Mouse (Mus musculus) liver, adult (tissue): ENCODE data around the gene 2610301B20Rik.

ENCODE experiments used
- GATA4 ChIP-seq: IDR thresholded peaks from 2 replicates; pipeline ENCODE4 v1.6.1; 2014; ENCODE audit warnings: mild to moderate bottlenecking, low read length; ENCODE audit not compliant: insufficient replicate concordance

2610301B20Rik gene

GRCm38 (mm10) chr4:10873920-10874665 is at the start of gene 2610301B20Rik:
Gene 2610301B20Rik, plus strand, starts transcription at chr4:10874498.
- no peak for TF ChIP-seq GATA4

DNA sequence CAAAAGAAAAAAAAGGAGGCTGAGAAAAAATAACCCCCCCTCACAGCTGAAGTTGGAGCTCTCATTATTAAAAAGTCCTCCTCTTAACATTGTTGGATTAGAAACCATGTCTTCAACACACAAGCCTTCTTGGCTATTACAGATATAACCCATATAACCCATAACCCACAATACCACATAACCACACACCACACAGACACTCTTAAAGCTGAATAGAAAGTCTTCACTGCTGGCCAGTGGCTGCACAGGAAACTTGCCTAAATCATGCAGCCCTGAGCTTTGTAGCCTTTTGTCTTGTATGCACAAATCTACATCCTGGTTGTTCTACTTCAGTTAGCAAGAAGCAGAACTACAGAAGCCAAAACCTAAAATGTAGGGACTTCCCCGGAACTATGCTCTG is 41.0 kb upstream of the 2610301B20Rik start:
- no peak for TF ChIP-seq GATA4

DNA sequence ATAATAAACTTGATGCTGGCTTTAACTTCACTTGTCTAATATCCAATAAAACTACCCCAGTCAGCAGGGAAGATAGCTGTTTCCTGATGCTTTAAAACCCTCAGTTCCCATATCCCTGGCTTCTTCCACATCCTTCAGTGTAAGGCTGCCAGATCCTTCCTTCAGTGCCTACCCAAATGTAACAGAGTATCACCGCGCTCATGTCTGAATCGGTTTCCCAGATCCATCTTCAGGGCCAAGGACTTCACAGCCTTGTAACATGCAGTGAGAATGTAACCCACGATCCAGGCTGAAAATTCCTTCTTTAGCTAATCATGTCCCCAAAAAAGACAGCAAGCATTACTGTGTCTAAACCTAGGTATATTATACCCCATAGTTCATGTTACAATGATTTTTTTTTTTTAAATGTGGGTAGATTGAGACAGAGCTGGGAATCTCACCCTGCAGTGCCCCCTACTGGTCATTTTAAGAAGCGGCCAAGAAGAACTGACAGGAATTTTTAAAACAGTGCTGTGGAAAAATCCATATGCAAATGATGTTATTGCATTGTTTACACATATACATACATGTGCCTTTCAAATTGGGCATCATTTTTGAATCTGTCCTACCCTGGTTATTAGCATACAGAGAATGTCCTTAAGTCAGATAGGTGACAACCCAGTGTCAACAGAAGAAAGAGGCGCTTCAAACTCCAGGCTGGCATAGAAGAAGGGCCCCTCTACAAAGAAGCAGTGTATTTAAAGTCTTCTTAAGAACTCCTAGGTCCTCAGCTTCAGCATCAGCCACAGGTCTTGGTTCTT is 38.8 kb upstream of the 2610301B20Rik start:
- TF ChIP-seq GATA4: no peak

DNA sequence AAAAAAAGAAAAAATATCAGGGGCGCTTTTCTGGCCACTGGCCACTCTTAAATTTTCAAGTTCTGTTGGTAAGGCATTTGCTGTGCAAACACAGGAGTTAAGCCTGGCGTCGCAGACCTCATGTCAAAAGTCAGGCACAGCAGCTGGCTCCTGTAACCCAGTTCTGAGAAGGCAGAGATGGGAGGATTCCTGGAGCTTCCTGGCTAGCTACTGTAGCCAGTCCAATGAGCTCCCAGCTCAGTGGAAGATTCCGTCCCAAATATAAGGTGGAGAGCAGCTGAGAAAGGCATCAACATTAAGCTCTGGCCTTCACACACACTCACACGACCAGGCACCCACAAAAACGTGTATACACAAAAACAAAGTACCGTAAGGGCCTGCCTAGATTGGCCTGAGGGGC is 28.4 kb upstream of the 2610301B20Rik start:
- TF ChIP-seq GATA4: no peak

- no peak for TF ChIP-seq GATA4
Measured at GRCm38 (mm10) chr4:10849812-10850211, 24.5 kb upstream of the 2610301B20Rik start.

DNA sequence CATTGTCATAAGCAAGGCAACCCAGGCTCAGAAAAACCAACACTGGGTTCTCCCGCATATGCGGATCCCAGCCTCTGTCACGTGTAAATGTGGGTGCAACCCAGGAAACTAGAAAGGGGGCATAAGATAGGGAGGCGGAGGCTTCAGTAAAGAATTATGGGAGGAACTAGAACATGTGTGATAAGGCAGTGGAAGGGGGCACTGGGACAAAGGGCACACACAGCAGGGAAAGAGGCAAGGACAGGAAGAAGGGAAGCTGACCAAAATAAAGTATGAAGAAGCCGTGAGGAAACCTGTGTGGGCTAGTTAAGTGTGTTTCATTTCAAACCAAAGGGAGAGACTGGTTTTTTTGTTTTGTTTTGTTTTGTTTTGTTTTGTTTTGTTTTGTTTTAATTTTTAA is 23.3 kb upstream of the 2610301B20Rik start:
- no peak for TF ChIP-seq GATA4

DNA sequence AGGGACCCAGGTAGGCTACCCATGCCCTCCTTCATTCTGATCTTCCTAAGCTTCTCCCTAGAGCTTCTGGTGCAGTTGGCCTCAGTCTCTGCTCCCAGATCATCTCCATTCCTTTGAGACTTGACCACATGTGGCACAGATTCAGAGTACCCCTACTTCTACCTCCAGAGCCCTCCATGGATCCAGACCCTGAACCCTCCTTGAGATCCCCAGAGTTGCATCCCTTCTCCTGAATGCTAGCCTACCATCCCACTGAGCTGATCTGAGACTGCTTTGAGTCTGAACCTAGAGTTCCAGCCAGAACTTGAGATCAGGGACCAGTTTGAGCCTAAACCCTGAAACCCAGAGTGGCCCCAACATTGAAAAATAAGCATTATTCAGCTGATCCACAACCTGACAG is 15.1 kb upstream of the 2610301B20Rik start:
- TF ChIP-seq GATA4: no peak

GRCm38 (mm10) chr4:10859911-10860581 is 14.3 kb upstream of the 2610301B20Rik start:
- no peak for TF ChIP-seq GATA4

- no peak for TF ChIP-seq GATA4
Measured at GRCm38 (mm10) chr4:10860825-10861224, 13.5 kb upstream of the 2610301B20Rik start.

GRCm38 (mm10) chr4:10862882-10863281 is 11.4 kb upstream of the 2610301B20Rik start:
- peak; percentile 79; the same call in 1 of the 2 replicates for TF ChIP-seq GATA4

GRCm38 (mm10) chr4:10872231-10872630 is 2.1 kb upstream of the 2610301B20Rik start:
- TF ChIP-seq GATA4: no peak

GRCm38 (mm10) chr4:10872685-10873539 is 1.4 kb upstream of the 2610301B20Rik start:
- no peak for TF ChIP-seq GATA4

DNA sequence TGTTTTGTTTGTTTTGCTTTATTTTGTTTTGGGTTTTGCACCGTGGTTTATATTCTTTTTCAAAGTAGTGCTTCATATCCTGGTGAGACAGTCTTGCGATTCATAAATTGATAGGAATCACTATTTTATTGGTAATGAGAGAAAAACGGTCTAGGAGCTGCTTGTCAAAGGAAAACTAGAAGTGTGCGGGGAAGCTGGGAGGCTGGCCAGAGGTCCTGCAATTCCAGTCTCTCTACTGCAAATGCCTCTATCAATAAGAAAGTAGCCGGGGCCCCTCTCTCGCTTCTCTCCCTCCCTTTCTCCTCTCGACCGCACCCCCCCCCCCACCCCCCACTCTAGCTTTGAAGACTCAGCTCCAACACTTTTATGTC is 764 bp upstream of the 2610301B20Rik start:
- no peak for TF ChIP-seq GATA4

GRCm38 (mm10) chr4:10874718-10875121 is 422 bp downstream of the 2610301B20Rik start:
- no peak for TF ChIP-seq GATA4

DNA sequence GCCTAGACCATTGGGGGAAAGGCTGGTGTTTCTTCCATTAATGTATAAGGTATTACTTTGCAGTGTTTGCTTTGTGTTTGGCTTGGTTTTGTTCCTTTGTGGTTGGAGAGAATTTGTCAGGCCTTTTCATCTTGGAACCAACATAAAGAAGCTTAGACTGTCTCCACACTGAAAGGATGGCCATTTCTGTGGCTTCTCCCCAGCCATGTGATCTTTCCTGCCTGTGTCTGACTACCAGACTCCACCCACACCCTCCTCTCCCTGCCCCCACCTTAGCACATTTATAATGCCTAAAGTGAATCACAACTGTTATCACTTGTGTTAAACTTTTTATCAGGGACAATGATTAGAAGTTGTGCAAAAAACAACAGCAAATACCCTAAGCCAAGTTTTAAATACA is 1.1 kb downstream of the 2610301B20Rik start:
- TF ChIP-seq GATA4: no peak

DNA sequence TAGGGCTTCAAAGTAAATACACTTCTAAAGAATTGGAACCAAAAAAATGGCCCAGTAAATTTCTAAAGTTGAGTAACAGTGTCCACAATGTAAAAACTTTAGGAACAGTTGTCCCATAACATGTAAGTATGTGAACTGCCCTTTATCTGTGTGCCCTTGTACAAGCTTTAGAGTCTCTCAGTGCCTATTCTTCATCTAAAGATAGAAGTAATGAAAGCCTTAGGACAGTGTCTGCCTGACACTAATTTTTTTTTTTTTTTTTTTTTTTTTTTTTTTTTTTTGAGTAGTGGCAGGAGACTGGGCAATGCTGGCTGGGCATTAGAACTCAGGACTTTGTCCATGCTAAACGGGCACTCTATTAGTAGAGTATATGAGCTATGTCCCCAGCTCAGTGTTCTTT is 2.8 kb downstream of the 2610301B20Rik start:
- TF ChIP-seq GATA4: no peak
